Mouse (Mus musculus): ENCODE measurements around the gene Tnfsf12. TPM values are rescaled to one million over a fixed set of nuclear protein-coding genes. Genes with fewer than 3 reads are reported as not detected.
A peak's percentile ranks its signal among the peaks of the same experiment; 100 is the strongest.

Gene Tnfsf12
- polyA plus RNA-seq, 1 experiment from 2014 or later: 10.3 TPM

GRCm38 (mm10) chr11:69684936-69685335, 10.7 kb downstream of the Tnfsf12 start:
- Histone ChIP-seq H3K27ac (replicated peaks in 1 of 2; ENCODE audit: control insufficient read depth in 1 of 2, insufficient read depth in 1 of 2, low read depth in 2 of 2, low read length in 2 of 2) (peak overlapping the region in 1 of 2 experiments; percentile 86; a peak in 2 of 4 replicates), H3K4me1 (ENCODE audit: control insufficient read depth in 2 of 2, insufficient read depth in 2 of 2, low read length in 2 of 2) (peaks cover 16 to 34% of the 10 kb centered on the region in 2 experiments), H3K9me3 (ENCODE audit: control insufficient read depth, low read length) (no peaks in the 10 kb centered on the region), H3K27me3 (ENCODE audit: control insufficient read depth, insufficient read depth, low read length) (no peaks in the 10 kb centered on the region), H3K4me3 (ENCODE audit: control insufficient read depth in 1 of 2, insufficient read depth in 1 of 2, low read depth in 1 of 2, low read length in 2 of 2) (no peak overlapping the region), H3K36me3 (ENCODE audit: control insufficient read depth, insufficient read depth, low read length) (peaks cover 5% of the 10 kb centered on the region; the same call in 1 of the 2 replicates), H3K9ac (ENCODE audit: low read length) (no peak overlapping the region), H3K4me2 (ENCODE audit: low read length) (no peak overlapping the region)
- no peak for ATAC-seq (ENCODE audit: insufficient number of reproducible peaks, insufficient read depth, low FRiP score, low read depth)
- WGBS: 85% methylated on average over 6 of the region's 6 CpGs

DNA sequence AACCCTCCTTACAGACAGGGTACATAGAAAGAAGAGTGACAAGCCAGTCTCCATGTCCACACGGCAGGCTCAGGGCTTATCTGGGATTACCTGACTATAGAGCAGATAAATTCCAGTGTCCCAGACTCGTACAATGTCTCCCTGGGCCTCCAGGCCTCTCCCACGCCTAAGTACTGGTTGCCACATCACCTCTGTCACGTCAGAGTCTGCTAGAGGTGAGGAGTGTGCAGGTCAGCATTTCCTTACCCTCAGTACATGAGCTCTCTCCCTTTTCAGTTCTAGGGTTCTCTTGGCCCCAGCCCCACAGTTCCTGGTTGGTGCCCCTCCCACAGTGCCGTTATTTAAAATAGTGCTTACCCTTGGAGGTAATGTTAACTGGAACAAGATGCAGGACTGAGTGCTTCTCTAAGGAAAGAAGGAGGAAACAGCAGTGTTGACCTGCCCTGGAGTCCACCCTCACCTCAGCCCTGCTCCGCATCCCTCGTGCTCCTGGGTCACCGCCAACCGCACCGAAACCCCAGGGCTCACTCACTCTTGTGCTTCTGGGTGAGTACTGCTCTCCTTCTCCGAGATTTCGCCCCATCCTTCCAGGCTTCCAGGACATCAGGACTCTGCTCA, 11.4 kb downstream of the Tnfsf12 start:
- Histone ChIP-seq H3K27ac (replicated peaks in 1 of 2; ENCODE audit: control insufficient read depth in 1 of 2, insufficient read depth in 1 of 2, low read depth in 2 of 2, low read length in 2 of 2) (no peak overlapping the region), H3K4me1 (ENCODE audit: control insufficient read depth in 2 of 2, insufficient read depth in 2 of 2, low read length in 2 of 2) (peaks cover 16 to 35% of the 10 kb centered on the region in 2 experiments), H3K27me3 (ENCODE audit: control insufficient read depth, insufficient read depth, low read length) (no peaks in the 10 kb centered on the region), H3K9ac (ENCODE audit: low read length) (peak overlapping the region; percentile 31; the same call in 1 of the 2 replicates), H3K36me3 (ENCODE audit: control insufficient read depth, insufficient read depth, low read length) (peaks cover 12% of the 10 kb centered on the region), H3K4me3 (ENCODE audit: control insufficient read depth in 1 of 2, insufficient read depth in 1 of 2, low read depth in 1 of 2, low read length in 2 of 2) (no peak overlapping the region), H3K4me2 (ENCODE audit: low read length) (no peak overlapping the region), H3K9me3 (ENCODE audit: control insufficient read depth, low read length) (no peaks in the 10 kb centered on the region)
- 67% methylated on average over 12 of the region's 12 CpGs for WGBS
- no peak for ATAC-seq (ENCODE audit: insufficient number of reproducible peaks, insufficient read depth, low FRiP score, low read depth)

DNA sequence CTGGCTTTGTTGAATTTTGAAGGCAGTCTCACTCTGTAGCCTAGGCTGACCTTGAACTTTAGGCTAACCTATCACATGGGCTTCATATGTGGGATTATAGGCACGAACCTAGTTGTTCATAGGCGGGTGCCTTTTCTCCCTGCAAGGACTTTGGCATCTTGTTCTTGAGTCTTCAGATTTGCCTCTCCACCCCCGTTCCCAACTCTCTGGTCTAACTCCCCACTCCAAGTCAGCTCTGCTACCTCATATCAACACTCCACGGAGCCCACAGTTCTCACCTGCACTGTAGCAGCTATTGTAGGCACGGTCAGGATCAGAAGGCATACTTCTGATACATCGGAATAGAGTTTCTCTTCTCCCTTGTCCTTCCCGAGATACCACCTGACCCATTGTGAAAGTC, 12.1 kb downstream of the Tnfsf12 start:
- Histone ChIP-seq H3K4me2 (ENCODE audit: low read length) (no peak overlapping the region), H3K27ac (replicated peaks in 1 of 2; ENCODE audit: control insufficient read depth in 1 of 2, insufficient read depth in 1 of 2, low read depth in 2 of 2, low read length in 2 of 2) (no peak overlapping the region), H3K4me1 (ENCODE audit: control insufficient read depth in 2 of 2, insufficient read depth in 2 of 2, low read length in 2 of 2) (peaks cover 16 to 35% of the 10 kb centered on the region in 2 experiments), H3K9me3 (ENCODE audit: control insufficient read depth, low read length) (no peaks in the 10 kb centered on the region), H3K4me3 (ENCODE audit: control insufficient read depth in 1 of 2, insufficient read depth in 1 of 2, low read depth in 1 of 2, low read length in 2 of 2) (no peak overlapping the region), H3K27me3 (ENCODE audit: control insufficient read depth, insufficient read depth, low read length) (no peaks in the 10 kb centered on the region), H3K9ac (ENCODE audit: low read length) (peak overlapping the region; percentile 31; the same call in 1 of the 2 replicates), H3K36me3 (ENCODE audit: control insufficient read depth, insufficient read depth, low read length) (peaks cover 19% of the 10 kb centered on the region)
- no peak for ATAC-seq (ENCODE audit: insufficient number of reproducible peaks, insufficient read depth, low FRiP score, low read depth)
- 73% methylated on average over 7 of the region's 7 CpGs for WGBS

- ATAC-seq (ENCODE audit: insufficient number of reproducible peaks, insufficient read depth, low FRiP score, low read depth): no peak
- Histone ChIP-seq H3K27ac (replicated peaks in 1 of 2; ENCODE audit: control insufficient read depth in 1 of 2, insufficient read depth in 1 of 2, low read depth in 2 of 2, low read length in 2 of 2) (peak overlapping the region; percentile 93; a peak in 3 of 4 replicates), H3K9ac (ENCODE audit: low read length) (peak overlapping the region; percentile 54), H3K4me2 (ENCODE audit: low read length) (peak overlapping the region; percentile 92), H3K9me3 (ENCODE audit: control insufficient read depth, low read length) (no peaks in the 10 kb centered on the region), H3K36me3 (ENCODE audit: control insufficient read depth, insufficient read depth, low read length) (peaks cover 24% of the 10 kb centered on the region), H3K27me3 (ENCODE audit: control insufficient read depth, insufficient read depth, low read length) (no peaks in the 10 kb centered on the region), H3K4me3 (ENCODE audit: control insufficient read depth in 1 of 2, insufficient read depth in 1 of 2, low read depth in 1 of 2, low read length in 2 of 2) (peak overlapping the region in 1 of 2 experiments; percentile 8; a peak in 1 of 4 replicates), H3K4me1 (ENCODE audit: control insufficient read depth in 2 of 2, insufficient read depth in 2 of 2, low read length in 2 of 2) (peaks cover 16 to 35% of the 10 kb centered on the region in 2 experiments)
- whole genome bisulfite sequencing: 28% methylated on average over 12 of the region's 12 CpGs
These were observed 12.7 kb downstream of the Tnfsf12 start for GRCm38 (mm10) chr11:69682840-69683533.

GRCm38 (mm10) chr11:69682209-69682839, 13.3 kb downstream of the Tnfsf12 start:
- no peaks in the 10 kb centered on the region for H3K27me3 ChIP-seq (ENCODE audit: control insufficient read depth, insufficient read depth, low read length)
- WGBS: 23% methylated on average over 24 of the region's 24 CpGs
- H3K4me1 ChIP-seq (ENCODE audit: control insufficient read depth in 2 of 2, insufficient read depth in 2 of 2, low read length in 2 of 2): peaks cover 16 to 35% of the 10 kb centered on the region in 2 experiments
- peaks cover 31% of the 10 kb centered on the region for H3K36me3 ChIP-seq (ENCODE audit: control insufficient read depth, insufficient read depth, low read length)
- H3K9me3 ChIP-seq (ENCODE audit: control insufficient read depth, low read length): no peaks in the 10 kb centered on the region
- peak overlapping the region; percentile 56 to 87 for H3K4me3 ChIP-seq (ENCODE audit: control insufficient read depth in 1 of 2, insufficient read depth in 1 of 2, low read depth in 1 of 2, low read length in 2 of 2)
- H3K9ac ChIP-seq (ENCODE audit: low read length): peak overlapping the region; percentile 79
- peak overlapping the region; percentile 92 for H3K4me2 ChIP-seq (ENCODE audit: low read length)
- no peak for ATAC-seq (ENCODE audit: insufficient number of reproducible peaks, insufficient read depth, low FRiP score, low read depth)
- peak overlapping the region; percentile 93 for H3K27ac ChIP-seq (replicated peaks in 1 of 2; ENCODE audit: control insufficient read depth in 1 of 2, insufficient read depth in 1 of 2, low read depth in 2 of 2, low read length in 2 of 2)

GRCm38 (mm10) chr11:69681314-69682208, 14.1 kb downstream of the Tnfsf12 start, which contains the start of gene Senp3:
TSS of gene Senp3 (minus strand) at chr11:69682084.
- peaks cover 39% of the 10 kb centered on the region for H3K36me3 ChIP-seq (ENCODE audit: control insufficient read depth, insufficient read depth, low read length)
- WGBS: under 1% methylated on average over 71 of the region's 80 CpGs
- peak within 1 kb of the TSS; percentile 79 for H3K9ac ChIP-seq (ENCODE audit: low read length)
- H3K9me3 ChIP-seq (ENCODE audit: control insufficient read depth, low read length): no peaks in the 10 kb centered on the region
- ATAC-seq (ENCODE audit: insufficient number of reproducible peaks, insufficient read depth, low FRiP score, low read depth): peak; percentile 92
- peaks cover 13 to 31% of the 10 kb centered on the region in 2 experiments for H3K4me1 ChIP-seq (ENCODE audit: control insufficient read depth in 2 of 2, insufficient read depth in 2 of 2, low read length in 2 of 2)
- peak within 1 kb of the TSS; percentile 56 to 87 for H3K4me3 ChIP-seq (ENCODE audit: control insufficient read depth in 1 of 2, insufficient read depth in 1 of 2, low read depth in 1 of 2, low read length in 2 of 2)
- H3K4me2 ChIP-seq (ENCODE audit: low read length): peak within 1 kb of the TSS; percentile 92
- H3K27ac ChIP-seq (replicated peaks in 1 of 2; ENCODE audit: control insufficient read depth in 1 of 2, insufficient read depth in 1 of 2, low read depth in 2 of 2, low read length in 2 of 2): peak within 1 kb of the TSS; percentile 93
- no peaks in the 10 kb centered on the region for H3K27me3 ChIP-seq (ENCODE audit: control insufficient read depth, insufficient read depth, low read length)
